Mouse (Mus musculus): ENCODE measurements around the gene Dgcr6. TPM values are rescaled to one million over a fixed set of nuclear protein-coding genes. Genes with fewer than 3 reads are reported as not detected.

Dgcr6 gene
- total and polyA plus RNA-seq, 2 experiments = 45.3 to 103 TPM

DNA sequence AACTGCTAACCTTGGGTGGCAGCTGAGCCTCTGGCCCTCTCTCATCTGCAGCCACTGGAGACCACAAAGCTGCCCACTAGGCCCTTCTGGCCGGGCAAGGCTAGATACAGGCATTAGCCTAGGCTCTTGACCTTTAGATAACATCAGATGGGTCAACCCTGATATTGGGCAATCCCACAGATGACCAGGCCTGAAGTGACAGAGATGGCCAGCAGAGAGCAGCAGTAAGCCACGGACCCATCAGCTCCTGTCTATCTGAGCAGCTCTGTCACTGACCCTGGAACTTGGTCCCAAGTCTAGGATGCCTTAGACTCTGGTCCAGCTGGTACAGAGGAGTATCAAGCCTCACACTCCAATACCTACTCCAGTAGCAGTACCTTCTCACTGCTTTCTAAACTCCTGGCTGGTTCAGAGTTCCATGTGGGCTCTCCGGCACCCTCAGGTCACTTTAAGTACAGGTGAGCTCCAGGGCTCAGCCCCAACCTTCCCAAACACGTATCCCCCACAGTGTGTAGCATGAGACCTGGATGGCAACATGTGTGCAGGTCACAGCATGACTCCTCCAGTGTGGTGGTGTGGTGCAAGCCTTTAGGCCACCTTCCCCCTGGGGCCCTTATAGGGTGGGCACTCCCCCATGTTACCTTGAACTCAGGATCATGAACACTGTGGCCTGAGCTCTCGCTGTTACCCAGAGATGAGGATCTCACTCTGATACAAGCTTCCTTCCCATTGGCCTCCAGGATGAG, 55.7 kb downstream of the Dgcr6 start:
- WGBS = 50% methylated on average over 5 of the region's 5 CpGs
- no peaks in the 10 kb centered on the region for H3K79me2 ChIP-seq (ENCODE audit: control insufficient read depth, insufficient read depth, low read length)
- H3K9ac ChIP-seq (ENCODE audit: low read depth, low read length) = no peak overlapping the region
- DNase-seq (ENCODE audit: extremely low read depth, low read depth, low spot score) = peak; percentile 86
- no peaks in the 10 kb centered on the region for H3K27me3 ChIP-seq (ENCODE audit: control insufficient read depth, insufficient read depth, low read length)
- H3K36me3 ChIP-seq (ENCODE audit: control insufficient read depth, insufficient read depth, low read length) = no peaks in the 10 kb centered on the region
- H3K4me1 ChIP-seq (ENCODE audit: control insufficient read depth, insufficient read depth, low read length) = no peaks in the 10 kb centered on the region
- no peak overlapping the region for H3K4me3 ChIP-seq (ENCODE audit: insufficient read depth, low read depth, low read length)
- TF ChIP-seq CTCF (IDR thresholded peaks at IDR 0.05; ENCODE audit: low read depth, low read length) = peak; percentile 93
- no peak for TF ChIP-seq POLR2A (IDR thresholded peaks at IDR 0.05; ENCODE audit: extremely low read depth, insufficient read depth, low read length)
- H3K27ac ChIP-seq (replicated peaks; ENCODE audit: insufficient read depth, low read depth, low read length) = no peak overlapping the region

GRCm38 (mm10) chr16:18111042-18111441, 58.4 kb downstream of the Dgcr6 start:
- no peaks in the 10 kb centered on the region for H3K27me3 ChIP-seq (ENCODE audit: control insufficient read depth, insufficient read depth, low read length)
- H3K4me1 ChIP-seq (ENCODE audit: control insufficient read depth, insufficient read depth, low read length) = no peaks in the 10 kb centered on the region
- DNase-seq (ENCODE audit: extremely low read depth, low read depth, low spot score) = no peak
- TF ChIP-seq CTCF (IDR thresholded peaks at IDR 0.05; ENCODE audit: low read depth, low read length) (no peak), POLR2A (IDR thresholded peaks at IDR 0.05; ENCODE audit: extremely low read depth, insufficient read depth, low read length) (no peak)
- no peak overlapping the region for H3K4me3 ChIP-seq (ENCODE audit: insufficient read depth, low read depth, low read length)
- no peak overlapping the region for H3K27ac ChIP-seq (replicated peaks; ENCODE audit: insufficient read depth, low read depth, low read length)
- WGBS = 92% methylated on average over 7 of the region's 7 CpGs
- no peak overlapping the region for H3K9ac ChIP-seq (ENCODE audit: low read depth, low read length)
- H3K79me2 ChIP-seq (ENCODE audit: control insufficient read depth, insufficient read depth, low read length) = no peaks in the 10 kb centered on the region
- no peaks in the 10 kb centered on the region for H3K36me3 ChIP-seq (ENCODE audit: control insufficient read depth, insufficient read depth, low read length)

- Histone ChIP-seq H3K4me1 (ENCODE audit: control insufficient read depth, insufficient read depth, low read length) (no peaks in the 10 kb centered on the region), H3K36me3 (ENCODE audit: control insufficient read depth, insufficient read depth, low read length) (no peaks in the 10 kb centered on the region), H3K9ac (ENCODE audit: low read depth, low read length) (no peak overlapping the region), H3K27ac (replicated peaks; ENCODE audit: insufficient read depth, low read depth, low read length) (no peak overlapping the region), H3K4me3 (ENCODE audit: insufficient read depth, low read depth, low read length) (no peak overlapping the region), H3K79me2 (ENCODE audit: control insufficient read depth, insufficient read depth, low read length) (no peaks in the 10 kb centered on the region), H3K27me3 (ENCODE audit: control insufficient read depth, insufficient read depth, low read length) (no peaks in the 10 kb centered on the region)
- 90% methylated on average over 4 of the region's 4 CpGs for WGBS
- TF ChIP-seq CTCF (IDR thresholded peaks at IDR 0.05; ENCODE audit: low read depth, low read length) (no peak), POLR2A (IDR thresholded peaks at IDR 0.05; ENCODE audit: extremely low read depth, insufficient read depth, low read length) (no peak)
- no peak for DNase-seq (ENCODE audit: extremely low read depth, low read depth, low spot score)
These were observed 63.8 kb downstream of the Dgcr6 start for GRCm38 (mm10) chr16:18116467-18116866.

DNA sequence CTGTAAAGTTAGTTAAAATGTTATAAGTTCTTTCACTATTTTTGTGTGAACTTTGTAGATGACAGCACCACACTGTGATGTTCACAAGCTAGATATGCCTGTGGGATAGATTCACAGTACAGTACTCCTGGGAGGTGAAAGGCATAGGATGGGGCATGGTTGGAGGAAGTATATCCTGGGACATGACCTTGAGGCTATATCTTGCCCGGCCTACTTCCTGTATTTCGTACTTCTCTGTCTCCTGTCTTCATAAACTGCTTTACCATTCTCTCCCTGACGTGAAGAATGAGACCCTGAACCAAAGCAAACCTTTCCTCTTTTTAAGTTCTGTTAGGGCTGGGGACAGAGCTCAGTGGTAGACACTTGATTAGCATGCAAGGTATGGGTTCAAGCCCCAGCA, 65.6 kb downstream of the Dgcr6 start:
- H3K36me3 ChIP-seq (ENCODE audit: control insufficient read depth, insufficient read depth, low read length) = no peaks in the 10 kb centered on the region
- H3K27ac ChIP-seq (replicated peaks; ENCODE audit: insufficient read depth, low read depth, low read length) = no peak overlapping the region
- H3K9ac ChIP-seq (ENCODE audit: low read depth, low read length) = no peak overlapping the region
- DNase-seq (ENCODE audit: extremely low read depth, low read depth, low spot score) = no peak
- H3K79me2 ChIP-seq (ENCODE audit: control insufficient read depth, insufficient read depth, low read length) = no peaks in the 10 kb centered on the region
- WGBS = 66% methylated on average over 3 of the region's 3 CpGs
- H3K27me3 ChIP-seq (ENCODE audit: control insufficient read depth, insufficient read depth, low read length) = no peaks in the 10 kb centered on the region
- no peaks in the 10 kb centered on the region for H3K4me1 ChIP-seq (ENCODE audit: control insufficient read depth, insufficient read depth, low read length)
- TF ChIP-seq POLR2A (IDR thresholded peaks at IDR 0.05; ENCODE audit: extremely low read depth, insufficient read depth, low read length) = no peak
- TF ChIP-seq CTCF (IDR thresholded peaks at IDR 0.05; ENCODE audit: low read depth, low read length) = no peak
- no peak overlapping the region for H3K4me3 ChIP-seq (ENCODE audit: insufficient read depth, low read depth, low read length)

- Histone ChIP-seq H3K36me3 (ENCODE audit: control insufficient read depth, insufficient read depth, low read length) (no peaks in the 10 kb centered on the region), H3K27me3 (ENCODE audit: control insufficient read depth, insufficient read depth, low read length) (no peaks in the 10 kb centered on the region), H3K9ac (ENCODE audit: low read depth, low read length) (no peak overlapping the region), H3K27ac (replicated peaks; ENCODE audit: insufficient read depth, low read depth, low read length) (no peak overlapping the region), H3K4me1 (ENCODE audit: control insufficient read depth, insufficient read depth, low read length) (no peaks in the 10 kb centered on the region), H3K79me2 (ENCODE audit: control insufficient read depth, insufficient read depth, low read length) (no peaks in the 10 kb centered on the region), H3K4me3 (ENCODE audit: insufficient read depth, low read depth, low read length) (no peak overlapping the region)
- TF ChIP-seq POLR2A (IDR thresholded peaks at IDR 0.05; ENCODE audit: extremely low read depth, insufficient read depth, low read length) (no peak), CTCF (IDR thresholded peaks at IDR 0.05; ENCODE audit: low read depth, low read length) (peak; percentile 74)
- no peak for DNase-seq (ENCODE audit: extremely low read depth, low read depth, low spot score)
- WGBS = 38% methylated on average over 8 of the region's 8 CpGs
These were observed 66.5 kb downstream of the Dgcr6 start for GRCm38 (mm10) chr16:18119031-18119730.

Other genes starting within 250 kb of the Dgcr6 start
- gene B830017H08Rik, start 219.7 kb upstream of the Dgcr6 start, total RNA-seq (2014; rRNA removed) = not detected in 2 replicates
- gene B830017H08Rik, start 219.7 kb upstream of the Dgcr6 start, polyA plus RNA-seq (2012; rRNA removed) = not detected in 2 replicates
- gene Car15, start 214.5 kb upstream of the Dgcr6 start, total RNA-seq (2014; rRNA removed) = 0.27 and 1.0 TPM in 2 replicates
- gene Car15, start 214.5 kb upstream of the Dgcr6 start, polyA plus RNA-seq (2012; rRNA removed) = 1.6 and 3.7 TPM in 2 replicates
- 0.07 and 0.09 TPM in 2 replicates for gene Gm20518, start 161.2 kb upstream of the Dgcr6 start, total RNA-seq (2014; rRNA removed)
- 0.17 and 0.34 TPM in 2 replicates for gene Gm20518, start 161.2 kb upstream of the Dgcr6 start, polyA plus RNA-seq (2012; rRNA removed)
- gene Tssk1, start 158.6 kb upstream of the Dgcr6 start, total RNA-seq (2014; rRNA removed) = 0.09 and 0.20 TPM in 2 replicates
- gene Tssk1, start 158.6 kb upstream of the Dgcr6 start, polyA plus RNA-seq (2012; rRNA removed) = 0.04 and 0.06 TPM in 2 replicates
- gene Dgcr2, start 154.3 kb upstream of the Dgcr6 start, total RNA-seq (2014; rRNA removed) = 31.6 and 44.7 TPM in 2 replicates
- 82.2 and 97.1 TPM in 2 replicates for gene Dgcr2, start 154.3 kb upstream of the Dgcr6 start, polyA plus RNA-seq (2012; rRNA removed)
- not detected in 2 replicates for gene Tssk2, start 154.2 kb upstream of the Dgcr6 start, total RNA-seq (2014; rRNA removed)
- gene Tssk2, start 154.2 kb upstream of the Dgcr6 start, polyA plus RNA-seq (2012; rRNA removed) = not detected in 2 replicates
- gene Ess2, start 141.5 kb upstream of the Dgcr6 start, total RNA-seq (2014; rRNA removed) = 3.4 and 3.9 TPM in 2 replicates
- 6.0 and 8.7 TPM in 2 replicates for gene Ess2, start 141.5 kb upstream of the Dgcr6 start, polyA plus RNA-seq (2012; rRNA removed)
- gene Gsc2, start 137.8 kb upstream of the Dgcr6 start, total RNA-seq (2014; rRNA removed) = not detected in 2 replicates
- not detected in 2 replicates for gene Gsc2, start 137.8 kb upstream of the Dgcr6 start, polyA plus RNA-seq (2012; rRNA removed)
- gene Slc25a1, start 124.6 kb upstream of the Dgcr6 start, total RNA-seq (2014; rRNA removed) = 164 and 194 TPM in 2 replicates
- 364 and 373 TPM in 2 replicates for gene Slc25a1, start 124.6 kb upstream of the Dgcr6 start, polyA plus RNA-seq (2012; rRNA removed)
- not detected in 2 replicates for gene Vpreb2, start 72.4 kb upstream of the Dgcr6 start, total RNA-seq (2014; rRNA removed)
- not detected in 2 replicates for gene Vpreb2, start 72.4 kb upstream of the Dgcr6 start, polyA plus RNA-seq (2012; rRNA removed)
- 246 and 376 TPM in 2 replicates for gene Prodh, start 37.3 kb downstream of the Dgcr6 start, total RNA-seq (2014; rRNA removed)
- gene Prodh, start 37.3 kb downstream of the Dgcr6 start, polyA plus RNA-seq (2012; rRNA removed) = 356 and 394 TPM in 2 replicates
- gene Rtn4r, start 74.8 kb downstream of the Dgcr6 start, total RNA-seq (2014; rRNA removed) = not detected in 2 replicates
- 0.07 TPM in 1 of 2 replicates, not detected in the other for gene Rtn4r, start 74.8 kb downstream of the Dgcr6 start, polyA plus RNA-seq (2012; rRNA removed)
- not detected in 2 replicates for gene Ccdc188, start 165.0 kb downstream of the Dgcr6 start, total RNA-seq (2014; rRNA removed)
- gene Ccdc188, start 165.0 kb downstream of the Dgcr6 start, polyA plus RNA-seq (2012; rRNA removed) = not detected in 2 replicates
- 1.2 and 1.3 TPM in 2 replicates for gene Zdhhc8, start 182.3 kb downstream of the Dgcr6 start, total RNA-seq (2014; rRNA removed)
- 10.9 and 12.3 TPM in 2 replicates for gene Zdhhc8, start 182.3 kb downstream of the Dgcr6 start, polyA plus RNA-seq (2012; rRNA removed)
- 12.8 and 14.6 TPM in 2 replicates for gene Trmt2a, start 195.8 kb downstream of the Dgcr6 start, total RNA-seq (2014; rRNA removed)
- gene Trmt2a, start 195.8 kb downstream of the Dgcr6 start, polyA plus RNA-seq (2012; rRNA removed) = 15.8 and 19.4 TPM in 2 replicates
- 37.0 and 40.9 TPM in 2 replicates for gene Ranbp1, start 195.9 kb downstream of the Dgcr6 start, total RNA-seq (2014; rRNA removed)
- 32.1 and 39.5 TPM in 2 replicates for gene Ranbp1, start 195.9 kb downstream of the Dgcr6 start, polyA plus RNA-seq (2012; rRNA removed)
- not detected in 2 replicates for gene Gm49776, start 205.5 kb downstream of the Dgcr6 start, total RNA-seq (2014; rRNA removed)
- gene Gm49776, start 205.5 kb downstream of the Dgcr6 start, polyA plus RNA-seq (2012; rRNA removed) = not detected in 2 replicates
- gene Dgcr8, start 236.4 kb downstream of the Dgcr6 start, total RNA-seq (2014; rRNA removed) = 8.3 and 11.7 TPM in 2 replicates
- 6.0 and 8.0 TPM in 2 replicates for gene Dgcr8, start 236.4 kb downstream of the Dgcr6 start, polyA plus RNA-seq (2012; rRNA removed)